Mouse (Mus musculus): ENCODE measurements around the gene Gm10750.
"Not testable (repeated sequence)": the region's sequence is repeated elsewhere in the genome, so short reads cannot be mapped to it uniquely, and the experiment has no call there.

Gene Gm10750
- long read RNA-seq, experiment 1, result 0 reads
- long read RNA-seq, experiment 2, result 0 reads

DNA sequence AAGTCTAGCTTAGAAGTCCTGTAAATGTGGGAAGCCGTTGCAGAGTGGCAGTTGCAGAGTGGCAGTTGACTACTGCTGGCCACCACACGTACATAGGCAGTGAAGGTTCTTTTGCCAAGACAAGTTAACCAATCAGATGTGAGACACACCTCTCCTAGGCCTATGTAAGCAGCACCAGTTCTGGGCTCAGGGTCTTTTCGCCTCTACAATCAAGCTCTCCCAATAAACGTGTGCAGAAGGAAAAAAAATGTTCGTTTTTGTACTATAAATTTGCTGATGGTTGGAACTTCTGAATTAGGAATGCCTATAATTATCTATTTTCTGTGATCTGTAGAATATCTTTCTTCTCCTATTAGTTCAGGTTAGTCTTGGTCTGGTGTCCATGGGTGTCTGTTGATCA lies at the start of gene Gm10750:
TSS of gene Gm10750 (minus strand) at position 101 of the 400 bp plus-strand sequence.
- intact Hi-C loops (cut with DNase I), result not testable (repeated sequence)

DNA sequence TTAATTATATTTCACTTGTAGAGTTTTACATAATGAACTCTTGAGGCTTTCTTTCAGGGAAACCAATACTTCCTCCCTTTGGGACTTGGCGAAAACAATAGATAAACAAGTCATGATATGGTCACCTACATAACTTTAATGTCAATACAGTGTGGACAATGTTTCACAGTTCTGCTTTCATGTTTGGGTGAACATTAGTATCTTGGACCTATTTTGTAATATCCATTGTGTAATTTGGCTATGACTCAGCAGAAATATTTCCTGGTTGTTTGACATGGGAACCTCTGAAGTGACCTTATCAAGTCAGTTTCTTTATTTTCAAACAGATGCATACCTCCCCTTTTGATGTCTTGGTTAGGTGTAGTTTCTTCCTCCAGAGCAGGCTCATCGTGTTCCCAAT lies 12.2 kb downstream of the Gm10750 start:
- intact Hi-C loops (cut with DNase I), result no loop called here

DNA sequence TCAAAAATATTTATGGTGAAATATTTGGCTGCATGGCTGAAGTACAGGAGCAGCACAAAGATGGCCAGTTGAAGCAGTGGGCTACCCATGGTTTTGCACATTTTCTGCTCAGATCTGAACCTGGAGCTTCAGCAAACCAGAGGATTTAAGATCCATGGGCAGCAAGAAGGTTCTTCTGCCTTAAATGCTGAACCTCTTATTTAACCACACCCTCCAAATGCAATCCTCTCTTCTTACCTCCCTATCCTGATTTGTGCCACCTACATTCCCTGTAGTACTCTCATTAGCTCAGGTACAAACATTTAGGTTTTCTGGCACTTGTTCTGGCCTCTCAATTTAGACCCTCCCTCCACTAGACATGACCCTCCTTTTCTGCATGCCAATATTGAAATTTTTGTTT lies 13.9 kb downstream of the Gm10750 start, which contains the start of gene Gm1330:
TSS of gene Gm1330 (minus strand) at position 101 of the 400 bp plus-strand sequence.
- intact Hi-C loops (cut with DNase I), result no loop called here

DNA sequence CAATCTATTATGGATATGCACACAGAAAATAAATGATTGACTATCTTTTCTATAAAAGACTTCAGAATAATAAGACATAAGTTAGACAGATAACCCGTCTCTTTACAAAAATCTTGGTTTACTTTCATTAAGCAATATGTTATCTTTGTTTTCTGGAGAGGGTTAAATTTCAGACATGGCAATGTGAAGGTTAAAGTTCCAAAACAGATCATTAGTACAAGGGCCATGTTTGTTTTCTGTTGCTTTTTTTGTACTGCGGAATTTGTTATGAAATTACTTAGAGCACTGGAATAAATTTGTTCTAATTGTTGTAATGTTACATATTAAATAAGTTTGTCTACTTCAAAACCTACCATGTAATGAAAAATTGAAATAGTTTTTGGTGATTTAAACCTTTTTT lies 21.9 kb downstream of the Gm10750 start:
- intact Hi-C loops (cut with DNase I), result no loop called here

Measured in adrenal gland (tissue).